Mouse (Mus musculus) layer of hippocampus, adult 2 months (tissue): ENCODE results near the gene Treml1. TPM values are rescaled to one million over a fixed set of nuclear protein-coding genes. Genes with fewer than 3 reads are reported as not detected.
"Not testable (repeated sequence)": the region's sequence is repeated elsewhere in the genome, so short reads cannot be mapped to it uniquely, and the experiment has no call there.

ENCODE experiments used
- DNase-seq, 2 experiments: peaks; one replicate each; pipeline ENCODE4 v3.0.0; 2022; ENCODE audit warnings: low spot score in 2 of 2
- H3K27ac ChIP-seq: fragments of 200-600 bp; 2 replicates; pipeline ENCODE4 v1.8.1; 2022
- H3K4me3 ChIP-seq: fragments of 200-600 bp; 2 replicates; pipeline ENCODE4 v1.8.1; 2022; ENCODE audit warnings: mild to moderate bottlenecking
- CTCF ChIP-seq: fragments of 200-600 bp; conservative IDR thresholded peaks from 2 replicates; pipeline ENCODE4 v1.8.1; 2022; ENCODE audit warnings: antibody characterized with exemption, mild to moderate bottlenecking, moderate library complexity
- total RNA-seq, 2 experiments: library from RNA; stranded (reverse); gene quantifications; 2 replicates each; pipeline ENCODE4 v1.2.3; 2021

The Treml1 gene
- total RNA-seq, 2 experiments from 2014 or later = not detected

DNA sequence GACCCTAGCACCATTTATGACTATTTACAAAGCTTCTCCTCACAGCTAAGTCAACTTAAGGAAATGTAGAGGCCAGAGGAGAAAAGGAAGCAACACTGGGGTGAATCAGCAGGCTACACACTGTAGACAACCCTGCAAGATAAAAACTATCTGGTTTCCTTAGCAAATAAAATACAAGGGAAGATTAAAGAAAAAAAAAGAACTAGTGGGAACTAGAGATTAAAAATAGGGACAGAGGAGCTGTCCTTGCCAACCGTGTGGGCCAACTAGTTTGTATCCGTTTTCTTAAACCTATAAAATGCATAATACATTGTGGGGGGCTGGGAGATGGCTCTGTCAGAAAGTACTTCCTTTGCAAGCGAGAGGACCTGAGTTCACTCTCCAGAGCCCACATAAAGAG, 17.8 kb upstream of the Treml1 start:
- Histone ChIP-seq H3K4me3 (no peak overlapping the region), H3K27ac (no peak overlapping the region)
- TF ChIP-seq CTCF = no peak
- no peak for DNase-seq

DNA sequence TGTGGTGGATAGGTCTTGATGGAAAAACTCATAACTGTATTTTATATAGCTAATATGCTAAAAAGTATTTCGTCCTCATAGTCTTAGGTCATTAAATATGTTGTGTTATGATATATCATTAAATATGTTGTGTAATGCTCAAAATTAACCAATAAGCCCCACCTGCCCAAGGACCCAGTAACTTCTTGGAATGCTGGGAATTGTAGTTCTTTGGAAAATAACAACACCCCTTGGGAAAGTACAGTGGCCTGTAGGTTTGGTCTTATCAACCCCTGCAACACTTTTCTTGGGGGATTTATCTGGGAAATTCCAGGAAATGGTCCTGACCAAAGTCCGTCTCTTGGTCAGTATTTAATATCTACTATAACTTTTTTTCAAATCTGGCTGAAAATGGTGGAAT, 16.7 kb upstream of the Treml1 start:
- no peak for DNase-seq
- H3K27ac ChIP-seq = no peak overlapping the region

DNA sequence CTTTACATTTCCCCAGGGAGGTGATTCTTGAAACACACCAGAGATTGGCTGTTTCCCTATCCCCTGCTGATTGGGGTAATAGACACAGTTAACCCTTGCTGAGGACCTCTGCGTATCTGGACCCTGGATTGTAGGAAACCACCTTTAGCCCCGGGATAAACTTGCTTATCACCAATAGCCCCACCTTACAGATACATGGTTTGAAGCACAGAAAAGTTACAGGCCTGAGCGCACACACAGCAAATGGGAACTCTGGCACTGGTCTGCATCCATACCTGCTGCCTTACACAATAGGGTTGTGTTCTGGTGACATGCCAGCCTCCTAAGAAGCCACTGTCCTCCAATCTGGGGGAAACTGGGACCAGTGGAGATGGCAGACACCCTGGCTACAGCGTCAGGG, 13.9 kb upstream of the Treml1 start:
- DNase-seq = no peak
- no peak overlapping the region for H3K27ac ChIP-seq
- no peak for TF ChIP-seq CTCF
- no peak overlapping the region for H3K4me3 ChIP-seq

More for the DNA sequence above, 16.7 kb upstream of the Treml1 start:
- no peak for TF ChIP-seq CTCF
- no peak overlapping the region for H3K4me3 ChIP-seq

DNA sequence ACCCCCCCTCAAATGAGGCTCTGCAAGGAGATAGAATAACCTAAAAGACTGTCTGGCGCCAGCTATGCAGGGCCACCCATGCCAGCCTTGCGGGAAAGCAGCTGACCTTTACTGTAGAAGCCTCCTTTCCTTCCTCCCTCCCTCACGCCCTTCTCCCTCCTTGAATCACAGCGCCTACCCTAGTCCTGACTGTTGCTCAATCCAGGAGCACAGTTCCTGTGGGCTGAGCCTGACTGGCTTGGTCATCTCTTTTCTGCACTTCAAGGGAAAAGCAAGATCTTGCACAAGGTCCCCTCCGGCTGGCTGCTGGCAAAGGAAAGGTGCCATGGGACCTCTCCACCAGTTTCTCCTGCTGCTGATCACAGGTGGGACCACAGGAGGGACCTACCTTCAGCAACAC, 13.5 kb upstream of the Treml1 start, which contains the start of gene Trem2:
Gene Trem2 (plus strand): TSS at position 171 of the 400 bp plus-strand sequence.
- no peak within 1 kb of the TSS; the same call in 1 of the 2 replicates for H3K4me3 ChIP-seq
- peak within 1 kb of the TSS; percentile 46; the same call in 1 of the 2 replicates for H3K27ac ChIP-seq
- DNase-seq = no peak
- no peak for TF ChIP-seq CTCF

DNA sequence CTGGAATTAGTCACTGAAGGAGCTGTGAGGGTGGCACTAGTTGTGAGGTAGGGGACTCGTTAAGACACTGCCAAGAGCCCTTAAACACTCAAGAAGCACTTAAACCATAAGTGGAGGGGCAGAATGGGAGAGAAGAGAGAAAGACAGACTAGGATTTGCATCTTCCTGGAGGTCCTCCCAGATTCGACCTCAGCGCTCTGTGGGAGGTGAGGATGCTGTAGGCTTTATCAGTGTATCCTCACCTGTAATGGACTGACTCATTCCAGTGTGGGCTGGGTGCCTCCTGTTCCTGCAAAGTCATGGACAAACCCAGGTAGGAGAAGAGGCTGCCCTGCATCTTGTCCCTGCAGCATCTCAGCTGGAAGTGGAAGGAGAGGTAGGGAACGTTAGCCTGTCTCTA, 12.9 kb upstream of the Treml1 start:
- no peak for DNase-seq
- H3K4me3 ChIP-seq = no peak overlapping the region; the same call in 1 of the 2 replicates
- H3K27ac ChIP-seq = peak overlapping the region; percentile 46; the same call in 1 of the 2 replicates
- no peak for TF ChIP-seq CTCF

- TF ChIP-seq CTCF = no peak
- Histone ChIP-seq H3K27ac (peak overlapping the region; percentile 46; the same call in 1 of the 2 replicates), H3K4me3 (no peak overlapping the region)
- DNase-seq = no peak
Observed at GRCm38 (mm10) chr17:48347287-48347686, 12.4 kb upstream of the Treml1 start.

DNA sequence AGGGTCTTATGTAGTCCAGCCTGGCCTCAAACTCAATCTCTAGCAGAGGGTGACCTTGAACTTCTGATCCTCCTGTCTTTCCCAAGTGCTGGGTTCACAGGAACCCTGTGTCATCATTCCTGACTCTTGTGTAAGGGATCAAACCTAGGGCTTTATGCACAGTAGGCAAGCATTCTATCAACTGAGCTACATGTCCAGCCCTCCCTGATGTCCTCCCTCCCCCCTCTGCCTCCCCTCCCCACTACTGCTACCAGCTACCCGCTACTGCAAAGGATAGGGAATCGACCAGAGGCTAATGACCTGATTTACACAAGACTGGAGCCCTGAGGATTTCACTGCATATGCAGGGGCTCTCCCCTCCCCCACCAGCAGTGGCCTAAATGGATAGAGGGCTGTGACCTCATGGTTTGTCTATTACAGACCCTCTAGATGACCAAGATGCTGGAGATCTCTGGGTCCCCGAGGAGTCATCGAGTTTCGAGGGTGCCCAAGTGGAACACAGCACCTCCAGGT, 9.0 kb upstream of the Treml1 start:
- no peak overlapping the region for H3K27ac ChIP-seq
- no peak overlapping the region for H3K4me3 ChIP-seq
- no peak for TF ChIP-seq CTCF
- DNase-seq = no peak

DNA sequence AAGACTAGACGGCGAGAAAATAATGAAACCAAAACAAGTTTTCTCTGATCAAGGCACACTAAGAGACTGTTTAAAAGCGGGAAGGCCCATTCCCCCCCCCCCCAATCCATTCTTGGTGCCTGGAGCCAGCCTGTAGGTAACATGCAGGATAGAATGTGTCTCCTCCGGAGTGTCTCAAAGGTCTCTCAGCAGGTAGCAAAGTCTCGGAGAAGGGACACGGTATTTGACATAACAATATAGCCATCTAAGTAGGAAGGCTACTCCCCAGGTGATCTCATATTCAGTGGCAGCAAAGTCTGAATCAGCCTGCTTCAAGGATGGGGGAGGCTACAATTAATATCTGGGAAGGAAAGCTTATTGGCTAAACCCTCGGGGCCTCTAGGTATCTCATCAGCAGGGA, 6.7 kb upstream of the Treml1 start:
- DNase-seq, H3K27ac ChIP-seq, H3K4me3 ChIP-seq: not testable (repeated sequence)

DNA sequence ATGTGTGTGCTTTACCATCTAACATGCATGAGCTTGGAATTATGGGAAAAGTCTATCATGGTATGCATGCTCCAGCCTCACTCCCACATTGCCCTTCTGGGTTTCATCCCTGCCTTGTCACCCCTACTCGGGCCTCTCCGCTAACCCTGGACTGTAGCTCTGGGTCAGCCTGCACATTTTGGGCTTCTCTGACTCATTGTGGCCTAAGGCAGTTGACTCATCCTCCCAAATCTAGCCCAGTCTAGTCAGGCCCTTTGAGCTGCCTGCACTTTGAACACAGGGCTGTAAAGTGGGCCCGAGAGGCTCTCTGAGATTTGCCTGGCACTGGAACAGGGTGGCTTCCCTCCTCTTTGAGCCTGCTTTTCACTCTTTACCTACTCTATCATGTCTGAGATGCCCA, 3.9 kb upstream of the Treml1 start:
- TF ChIP-seq CTCF = no peak
- DNase-seq = no peak
- H3K27ac ChIP-seq = no peak overlapping the region
- no peak overlapping the region for H3K4me3 ChIP-seq

GRCm38 (mm10) chr17:48357892-48358291, 1.8 kb upstream of the Treml1 start:
- no peak for TF ChIP-seq CTCF
- no peak for DNase-seq
- Histone ChIP-seq H3K4me3 (no peak overlapping the region), H3K27ac (no peak overlapping the region)

GRCm38 (mm10) chr17:48360462-48360861, 746 bp downstream of the Treml1 start:
- no peak overlapping the region for H3K27ac ChIP-seq
- no peak for TF ChIP-seq CTCF
- H3K4me3 ChIP-seq = no peak overlapping the region
- DNase-seq = no peak

GRCm38 (mm10) chr17:48362346-48362745, 2.6 kb downstream of the Treml1 start:
- DNase-seq = no peak
- no peak overlapping the region for H3K4me3 ChIP-seq
- no peak for TF ChIP-seq CTCF
- H3K27ac ChIP-seq = no peak overlapping the region

DNA sequence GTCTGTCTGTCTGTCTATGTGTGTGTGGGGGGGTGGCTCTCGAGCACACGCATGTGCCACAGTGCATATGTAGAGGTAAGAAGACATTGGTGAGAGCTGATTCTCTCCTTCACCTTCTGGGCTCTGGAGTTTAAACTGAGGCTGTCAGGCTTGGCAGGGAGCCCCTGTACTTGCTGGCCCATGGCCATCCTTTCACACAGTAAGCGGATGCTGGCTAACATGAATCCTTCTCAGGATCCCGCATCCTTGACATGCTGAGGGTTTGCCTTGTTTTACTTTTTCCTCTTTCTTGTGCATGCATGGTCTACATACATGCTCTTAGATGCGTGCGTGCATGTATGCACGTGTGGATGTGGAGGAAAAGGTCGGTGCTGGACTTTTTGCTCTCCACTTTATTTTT, 3.2 kb downstream of the Treml1 start:
- DNase-seq = peak in 1 of 2 experiments; percentile 29
- no peak overlapping the region for H3K4me3 ChIP-seq
- H3K27ac ChIP-seq = no peak overlapping the region
- TF ChIP-seq CTCF = no peak

DNA sequence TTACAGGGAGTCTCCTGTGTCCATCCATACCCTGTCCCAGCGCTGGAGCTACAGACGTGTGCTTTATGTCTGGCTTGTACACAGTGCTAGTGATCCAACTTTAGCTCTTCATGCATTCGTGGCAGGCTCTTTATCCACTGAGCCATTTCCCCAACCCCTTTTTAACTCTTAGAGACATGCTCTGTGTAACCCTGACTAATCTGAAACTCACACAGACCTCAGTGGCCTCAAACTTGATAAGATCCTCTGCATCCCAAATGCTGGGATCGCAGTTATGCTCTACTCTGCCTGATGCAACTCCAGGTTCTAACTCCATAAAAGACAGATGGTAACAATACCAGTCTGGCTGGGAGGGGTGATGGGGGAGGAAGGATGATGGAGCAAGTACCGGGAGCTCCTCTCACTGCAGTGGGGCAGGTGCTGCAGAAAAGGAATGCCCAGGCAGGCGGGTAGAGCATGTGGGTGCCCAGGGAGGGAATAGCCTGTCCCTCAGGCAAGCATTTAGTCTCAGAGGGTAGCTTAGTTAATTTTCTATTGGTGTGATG, 3.8 kb downstream of the Treml1 start:
- DNase-seq = no peak
- TF ChIP-seq CTCF = no peak
- no peak overlapping the region for H3K27ac ChIP-seq

More for the DNA sequence above, 3.8 kb downstream of the Treml1 start:
- H3K4me3 ChIP-seq = no peak overlapping the region
